Mouse (Mus musculus): ENCODE measurements at regions not wholly inside any gene's neighbourhood (a gene's known extent, or its start where the extent isn't known, plus 50 kb on each side); places are given as distances from the start of the nearest gene placed in this dataset.

DNA sequence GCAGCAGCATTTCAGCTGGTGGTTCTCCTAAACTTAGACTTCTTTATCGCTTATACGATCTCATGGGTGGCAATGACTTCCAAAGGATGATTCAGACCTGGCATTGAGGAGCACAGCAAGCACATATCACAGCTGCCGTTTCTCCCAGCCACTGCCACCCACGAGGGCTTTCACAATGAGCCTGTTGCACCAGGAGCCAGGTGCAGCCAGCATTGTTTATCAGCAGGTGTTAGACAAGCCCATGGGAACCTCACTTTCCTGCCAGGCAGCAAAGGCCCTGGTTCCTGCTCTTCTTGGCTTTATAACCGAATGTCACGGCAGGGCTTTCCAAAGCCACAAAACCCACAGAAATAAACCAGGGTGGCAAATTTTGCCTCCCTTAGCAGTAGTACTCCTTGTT is 175.3 kb upstream of the Rgma start:
- WGBS: 71% methylated on average over 6 of the region's 6 CpGs
- H3K4me2 ChIP-seq (replicated peaks; ENCODE audit: low read depth): no peak overlapping the region
- H3K4me3 ChIP-seq (ENCODE audit: low read depth, low read length): no peak overlapping the region
- no peaks in the 10 kb centered on the region for H3K4me1 ChIP-seq (replicated peaks; ENCODE audit: control insufficient read depth, insufficient read depth, low read length)
- H3K9ac ChIP-seq (ENCODE audit: low read depth, low read length): no peak overlapping the region
- H3K9me3 ChIP-seq (ENCODE audit: control insufficient read depth): no peaks in the 10 kb centered on the region
- no peak for ATAC-seq
- no peak for TF ChIP-seq CTCF (IDR thresholded peaks at IDR 0.05; ENCODE audit: low read depth)
- H3K36me3 ChIP-seq (ENCODE audit: control insufficient read depth, insufficient read depth): no peaks in the 10 kb centered on the region
- H3K27me3 ChIP-seq (replicated peaks; ENCODE audit: control insufficient read depth, insufficient read depth, low read length): no peaks in the 10 kb centered on the region
- no peak overlapping the region for H3K27ac ChIP-seq (ENCODE audit: low read depth, low read length)

GRCm38 (mm10) chr7:73201330-73201729 is 174.0 kb upstream of the Rgma start:
- Histone ChIP-seq H3K27ac (ENCODE audit: low read depth, low read length) (no peak overlapping the region), H3K27me3 (replicated peaks; ENCODE audit: control insufficient read depth, insufficient read depth, low read length) (no peaks in the 10 kb centered on the region), H3K36me3 (ENCODE audit: control insufficient read depth, insufficient read depth) (no peaks in the 10 kb centered on the region), H3K9me3 (ENCODE audit: control insufficient read depth) (no peaks in the 10 kb centered on the region), H3K9ac (ENCODE audit: low read depth, low read length) (no peak overlapping the region), H3K4me2 (replicated peaks; ENCODE audit: low read depth) (no peak overlapping the region), H3K4me1 (replicated peaks; ENCODE audit: control insufficient read depth, insufficient read depth, low read length) (no peaks in the 10 kb centered on the region), H3K4me3 (ENCODE audit: low read depth, low read length) (no peak overlapping the region)
- ATAC-seq: no peak
- no peak for TF ChIP-seq CTCF (IDR thresholded peaks at IDR 0.05; ENCODE audit: low read depth)
- WGBS: 79% methylated on average over 6 of the region's 6 CpGs

DNA sequence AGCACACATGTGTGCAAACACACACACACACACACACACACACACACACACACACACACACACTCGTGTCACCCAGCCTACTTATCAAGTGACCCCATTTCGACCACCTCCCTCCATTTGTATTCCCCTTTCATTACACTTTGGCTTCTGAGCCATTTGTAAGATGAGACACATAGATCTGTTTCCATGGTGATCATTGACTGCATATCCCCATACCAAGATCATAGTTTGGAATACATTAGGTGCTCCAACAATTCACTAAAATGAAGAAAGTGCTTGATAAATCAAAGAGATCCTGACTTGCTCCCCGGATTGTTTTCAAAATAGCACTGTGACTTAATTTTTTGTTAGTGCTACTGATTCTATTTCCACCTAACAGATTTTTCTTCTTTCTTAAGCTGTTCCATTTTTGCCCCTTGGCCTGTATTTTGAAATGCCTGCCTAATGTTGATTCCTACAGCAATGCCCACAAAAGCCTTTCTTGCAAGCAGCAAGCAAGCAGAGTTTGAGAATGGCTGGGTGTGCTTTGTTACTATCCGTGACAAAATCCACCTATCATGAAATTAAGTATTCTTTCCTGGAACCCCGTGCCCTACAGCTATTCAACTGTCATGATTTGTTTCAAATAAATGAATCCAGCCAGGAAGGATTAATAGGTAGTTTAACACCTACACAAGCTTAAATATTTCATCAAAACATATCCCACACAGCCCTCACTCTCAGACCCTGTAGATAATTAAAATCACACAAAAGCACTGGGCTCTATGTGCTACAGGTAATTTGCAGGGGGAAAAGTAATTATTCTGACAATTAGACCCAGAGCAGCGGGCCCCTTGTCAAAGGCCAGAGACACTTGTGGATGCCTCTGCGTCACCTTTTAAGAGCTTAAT is 168.1 kb upstream of the Rgma start:
- no peak for ATAC-seq
- H3K4me2 ChIP-seq (replicated peaks; ENCODE audit: low read depth): no peak overlapping the region
- WGBS: 73% methylated on average over 7 of the region's 7 CpGs

GRCm38 (mm10) chr7:73208479-73208816 is 166.9 kb upstream of the Rgma start:
- no peak overlapping the region for H3K4me2 ChIP-seq (replicated peaks; ENCODE audit: low read depth)
- H3K4me1 ChIP-seq (replicated peaks; ENCODE audit: control insufficient read depth, insufficient read depth, low read length): no peaks in the 10 kb centered on the region
- H3K27ac ChIP-seq (ENCODE audit: low read depth, low read length): no peak overlapping the region
- 79% methylated on average over 4 of the region's 4 CpGs for WGBS
- no peaks in the 10 kb centered on the region for H3K9me3 ChIP-seq (ENCODE audit: control insufficient read depth)
- ATAC-seq: no peak
- H3K4me3 ChIP-seq (ENCODE audit: low read depth, low read length): no peak overlapping the region
- no peaks in the 10 kb centered on the region for H3K36me3 ChIP-seq (ENCODE audit: control insufficient read depth, insufficient read depth)
- no peaks in the 10 kb centered on the region for H3K27me3 ChIP-seq (replicated peaks; ENCODE audit: control insufficient read depth, insufficient read depth, low read length)
- H3K9ac ChIP-seq (ENCODE audit: low read depth, low read length): no peak overlapping the region
- no peak for TF ChIP-seq CTCF (IDR thresholded peaks at IDR 0.05; ENCODE audit: low read depth)

More for the DNA sequence above, 168.1 kb upstream of the Rgma start:
- Histone ChIP-seq H3K36me3 (ENCODE audit: control insufficient read depth, insufficient read depth) (no peaks in the 10 kb centered on the region), H3K9me3 (ENCODE audit: control insufficient read depth) (no peaks in the 10 kb centered on the region), H3K27ac (ENCODE audit: low read depth, low read length) (no peak overlapping the region), H3K4me3 (ENCODE audit: low read depth, low read length) (no peak overlapping the region), H3K4me1 (replicated peaks; ENCODE audit: control insufficient read depth, insufficient read depth, low read length) (no peaks in the 10 kb centered on the region), H3K27me3 (replicated peaks; ENCODE audit: control insufficient read depth, insufficient read depth, low read length) (no peaks in the 10 kb centered on the region), H3K9ac (ENCODE audit: low read depth, low read length) (no peak overlapping the region)
- no peak for TF ChIP-seq CTCF (IDR thresholded peaks at IDR 0.05; ENCODE audit: low read depth)

- ATAC-seq: no peak
- 28% methylated on average over 18 of the region's 18 CpGs for WGBS
- no peak overlapping the region for H3K4me3 ChIP-seq (ENCODE audit: low read depth, low read length)
- H3K36me3 ChIP-seq (ENCODE audit: control insufficient read depth, insufficient read depth): no peaks in the 10 kb centered on the region
- no peak for TF ChIP-seq CTCF (IDR thresholded peaks at IDR 0.05; ENCODE audit: low read depth)
- H3K27me3 ChIP-seq (replicated peaks; ENCODE audit: control insufficient read depth, insufficient read depth, low read length): no peaks in the 10 kb centered on the region
- H3K9me3 ChIP-seq (ENCODE audit: control insufficient read depth): no peaks in the 10 kb centered on the region
- no peaks in the 10 kb centered on the region for H3K4me1 ChIP-seq (replicated peaks; ENCODE audit: control insufficient read depth, insufficient read depth, low read length)
- H3K9ac ChIP-seq (ENCODE audit: low read depth, low read length): no peak overlapping the region
- H3K27ac ChIP-seq (ENCODE audit: low read depth, low read length): no peak overlapping the region
- H3K4me2 ChIP-seq (replicated peaks; ENCODE audit: low read depth): no peak overlapping the region
These were observed 166.3 kb upstream of the Rgma start for GRCm38 (mm10) chr7:73208817-73209602.

GRCm38 (mm10) chr7:73210078-73210477 is 165.2 kb upstream of the Rgma start:
- no peaks in the 10 kb centered on the region for H3K36me3 ChIP-seq (ENCODE audit: control insufficient read depth, insufficient read depth)
- H3K4me1 ChIP-seq (replicated peaks; ENCODE audit: control insufficient read depth, insufficient read depth, low read length): no peaks in the 10 kb centered on the region
- WGBS: 82% methylated on average over 7 of the region's 7 CpGs
- no peak overlapping the region for H3K9ac ChIP-seq (ENCODE audit: low read depth, low read length)
- TF ChIP-seq CTCF (IDR thresholded peaks at IDR 0.05; ENCODE audit: low read depth): no peak
- no peaks in the 10 kb centered on the region for H3K27me3 ChIP-seq (replicated peaks; ENCODE audit: control insufficient read depth, insufficient read depth, low read length)
- H3K4me3 ChIP-seq (ENCODE audit: low read depth, low read length): no peak overlapping the region
- no peaks in the 10 kb centered on the region for H3K9me3 ChIP-seq (ENCODE audit: control insufficient read depth)
- ATAC-seq: no peak
- H3K4me2 ChIP-seq (replicated peaks; ENCODE audit: low read depth): no peak overlapping the region
- H3K27ac ChIP-seq (ENCODE audit: low read depth, low read length): no peak overlapping the region
